Mouse (Mus musculus) erythroblast, embryonic 14.5 days (primary cell): ENCODE measurements around the gene Tmem82. TPM values are rescaled to one million over a fixed set of nuclear protein-coding genes. Genes with fewer than 3 reads are reported as not detected.

Experiments used
- H3K27me3 ChIP-seq: 2 replicates; pipeline ENCODE4 v1.6.1; 2012; ENCODE audit warnings: inconsistent platforms; ENCODE audit not compliant: control insufficient read depth
- H3K36me3 ChIP-seq: 2 replicates; pipeline ENCODE4 v1.6.1; 2012; ENCODE audit warnings: mild to moderate bottlenecking, inconsistent platforms; ENCODE audit not compliant: control insufficient read depth
- H3K4me1 ChIP-seq: 2 replicates; pipeline ENCODE4 v1.6.1; 2012; ENCODE audit warnings: inconsistent platforms; ENCODE audit not compliant: control insufficient read depth
- H3K4me3 ChIP-seq: replicated peaks from 2 replicates; pipeline ENCODE3; 2012; ENCODE audit warnings: moderate library complexity, mild to moderate bottlenecking, inconsistent platforms
- H3K9me3 ChIP-seq: 2 replicates; pipeline ENCODE4 v1.6.1; 2012; ENCODE audit warnings: low read length, inconsistent platforms, mixed read lengths; ENCODE audit not compliant: control insufficient read depth
- GATA1 ChIP-seq: IDR thresholded peaks from 2 replicates; pipeline ENCODE4 v1.6.1; 2012; ENCODE audit warnings: low read length, inconsistent platforms, mixed read lengths
- TAL1 ChIP-seq: IDR thresholded peaks from 3 replicates; pipeline ENCODE4 v1.6.1; 2012; ENCODE audit warnings: low read length, inconsistent platforms, mixed read lengths
- polyA plus RNA-seq: library from polyadenylated mRNA; stranded (reverse); fragments of >175 nt; gene quantifications from 2 replicates; pipeline ENCODE4 v1.2.3, GENCODE M21; 2012

Tmem82 gene
- polyA plus RNA-seq, result 0.03 TPM in 1 of 2 replicates, not detected in the other

- peaks cover 8% of the 10 kb centered on the region for H3K27me3 ChIP-seq
- no peak for TF ChIP-seq GATA1
- TF ChIP-seq TAL1, result no peak
- H3K4me3 ChIP-seq, result peak within 1 kb of the TSS; percentile 55
- no peaks in the 10 kb centered on the region for H3K36me3 ChIP-seq
- H3K4me1 ChIP-seq, result peaks cover 17% of the 10 kb centered on the region
- no peaks in the 10 kb centered on the region for H3K9me3 ChIP-seq
Observed at GRCm38 (mm10) chr4:141618565-141619243, at the start of gene Tmem82. Gene Tmem82, minus strand, starts transcription at chr4:141618633.

DNA sequence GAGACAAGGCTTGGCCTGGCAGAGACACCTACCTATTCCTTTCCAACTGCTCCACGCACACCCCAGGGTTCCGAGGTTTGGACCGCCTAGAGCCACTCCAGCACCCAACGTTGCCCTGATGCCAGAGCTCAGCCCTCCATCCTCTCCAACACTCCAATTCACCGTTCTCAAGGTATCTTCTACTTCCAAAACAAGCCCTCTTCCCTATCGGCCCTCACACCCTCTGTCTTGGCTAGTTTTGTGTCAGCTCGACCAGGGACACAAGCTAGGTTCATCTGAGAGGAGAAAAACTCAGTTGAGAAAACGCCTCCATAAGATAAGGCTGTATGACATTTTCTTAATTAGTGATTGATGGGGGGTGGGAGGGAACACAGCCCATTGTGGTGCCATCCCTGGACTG is 46.4 kb upstream of the Tmem82 start, which contains the start of gene Plekhm2:
Gene Plekhm2 (minus strand): TSS at position 101 of the 400 bp plus-strand sequence.
- TF ChIP-seq TAL1 (no peak), GATA1 (no peak)
- peaks cover 24% of the 10 kb centered on the region for H3K4me1 ChIP-seq
- no peaks in the 10 kb centered on the region for H3K9me3 ChIP-seq
- peak within 1 kb of the TSS; percentile 80 for H3K4me3 ChIP-seq
- H3K27me3 ChIP-seq, result peaks cover 20% of the 10 kb centered on the region
- H3K36me3 ChIP-seq, result peaks cover 15% of the 10 kb centered on the region

DNA sequence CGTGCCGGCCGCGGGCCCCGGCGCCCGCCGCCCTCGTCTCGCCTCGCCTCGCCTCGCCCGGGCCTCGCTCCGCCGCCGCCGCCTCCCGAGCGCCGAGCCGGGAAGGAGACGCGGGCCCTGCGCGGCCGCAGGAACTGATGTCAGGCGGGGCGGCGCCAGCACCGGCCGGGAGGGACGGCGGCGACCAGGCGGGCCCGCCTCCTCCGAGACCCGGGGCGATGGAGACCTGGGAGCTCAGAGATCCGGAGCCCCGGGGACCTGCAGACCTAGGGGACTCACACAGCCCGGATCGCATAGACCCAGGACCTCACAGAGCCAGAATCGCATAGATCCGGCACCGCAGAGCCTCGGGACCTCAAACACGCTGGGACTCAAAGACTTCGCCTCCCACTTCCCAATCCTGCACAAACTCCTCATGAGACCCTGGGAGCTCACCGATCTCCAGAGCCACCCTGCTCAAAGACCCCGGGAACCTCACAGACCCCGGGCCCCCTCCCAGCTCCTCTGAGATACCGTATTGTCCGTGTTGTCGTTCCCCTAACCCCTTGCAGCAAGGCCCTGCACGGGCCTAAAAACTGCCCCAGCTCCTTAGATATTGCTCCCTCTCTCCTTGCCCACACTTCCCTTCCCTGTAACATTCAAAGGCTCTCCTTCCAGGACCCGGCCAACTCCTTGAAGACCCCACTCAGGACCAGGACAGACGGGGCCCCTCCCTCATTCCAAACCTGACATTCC is 45.7 kb upstream of the Tmem82 start:
- TF ChIP-seq GATA1 (no peak), TAL1 (no peak)
- peaks cover 20% of the 10 kb centered on the region for H3K27me3 ChIP-seq
- peaks cover 19% of the 10 kb centered on the region for H3K36me3 ChIP-seq
- H3K4me1 ChIP-seq, result peaks cover 24% of the 10 kb centered on the region
- H3K9me3 ChIP-seq, result no peaks in the 10 kb centered on the region
- peak overlapping the region; percentile 80 for H3K4me3 ChIP-seq

DNA sequence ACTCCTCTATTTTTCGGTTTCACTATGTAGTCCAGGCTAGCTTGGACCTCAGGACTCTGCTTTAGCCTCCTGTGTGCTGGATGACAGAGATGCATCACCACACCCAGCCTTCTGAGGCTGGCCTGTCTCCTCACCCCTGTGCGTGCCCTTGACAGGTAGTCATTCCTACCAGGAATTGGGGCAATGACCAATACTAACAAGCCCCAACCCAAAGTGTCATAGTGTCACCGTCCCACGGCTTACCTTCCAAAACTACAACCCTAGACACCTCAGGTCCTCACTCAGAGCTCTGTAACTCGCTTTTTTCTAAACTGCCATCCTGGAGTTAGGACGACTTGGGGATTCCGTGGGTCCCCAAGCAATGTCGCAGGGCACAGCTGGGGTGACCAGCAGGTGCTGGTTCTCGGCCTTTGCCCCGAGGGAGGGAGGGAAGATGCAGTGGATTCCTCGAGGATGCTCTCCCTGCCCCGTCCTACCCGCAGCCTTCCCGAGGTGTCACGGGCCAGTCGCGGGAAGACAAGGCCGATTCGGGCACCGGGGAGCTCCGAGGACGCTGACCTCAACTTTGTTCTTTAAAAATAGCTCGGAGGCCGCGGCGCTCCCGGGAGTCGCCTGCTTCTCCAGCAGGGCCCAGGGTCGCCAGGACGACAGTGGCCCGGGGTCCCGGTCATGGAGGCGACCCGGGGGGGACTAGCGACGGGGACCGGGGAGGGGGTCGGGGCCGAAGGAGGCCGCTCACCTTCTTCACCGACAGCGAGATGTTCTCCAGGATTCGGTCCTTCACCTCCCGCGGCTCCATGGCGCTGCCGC is 44.9 kb upstream of the Tmem82 start:
- Histone ChIP-seq H3K9me3 (no peaks in the 10 kb centered on the region), H3K36me3 (peaks cover 23% of the 10 kb centered on the region), H3K27me3 (peaks cover 20% of the 10 kb centered on the region), H3K4me1 (peaks cover 24% of the 10 kb centered on the region), H3K4me3 (peak overlapping the region; percentile 80)
- TF ChIP-seq GATA1, result no peak
- no peak for TF ChIP-seq TAL1

- no peaks in the 10 kb centered on the region for H3K9me3 ChIP-seq
- H3K27me3 ChIP-seq, result peaks cover 13% of the 10 kb centered on the region
- TF ChIP-seq GATA1 (no peak), TAL1 (no peak)
- peaks cover 27% of the 10 kb centered on the region for H3K36me3 ChIP-seq
- H3K4me3 ChIP-seq, result no peak overlapping the region
- peaks cover 25% of the 10 kb centered on the region for H3K4me1 ChIP-seq
Observed at GRCm38 (mm10) chr4:141660884-141661283, 42.5 kb upstream of the Tmem82 start.

DNA sequence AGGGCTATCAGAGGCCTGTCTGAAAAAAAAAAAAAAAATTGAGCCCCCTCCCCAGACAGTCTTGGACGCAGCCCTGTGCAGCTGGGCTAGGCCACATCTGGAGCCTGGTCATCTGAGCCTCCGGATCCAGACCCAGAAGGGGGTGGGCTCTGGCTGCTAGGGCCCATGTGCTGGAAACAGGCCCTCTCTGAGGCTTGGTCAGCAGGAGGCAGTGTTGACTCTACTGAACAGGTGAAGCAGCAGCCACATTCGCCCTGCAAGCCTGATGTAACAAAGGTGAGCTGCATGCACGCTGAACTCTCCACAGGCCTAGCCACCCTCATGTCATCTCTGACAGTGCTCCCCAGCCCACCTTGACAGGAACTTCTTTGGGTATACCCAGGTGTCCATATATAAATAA is 41.3 kb upstream of the Tmem82 start:
- TF ChIP-seq TAL1 (no peak), GATA1 (no peak)
- no peaks in the 10 kb centered on the region for H3K9me3 ChIP-seq
- peaks cover 21% of the 10 kb centered on the region for H3K4me1 ChIP-seq

GRCm38 (mm10) chr4:141658846-141659484 is 40.5 kb upstream of the Tmem82 start:
- TF ChIP-seq TAL1, result no peak
- no peak for TF ChIP-seq GATA1
- no peaks in the 10 kb centered on the region for H3K9me3 ChIP-seq
- peaks cover 13% of the 10 kb centered on the region for H3K4me1 ChIP-seq
- no peaks in the 10 kb centered on the region for H3K27me3 ChIP-seq
- H3K4me3 ChIP-seq, result no peak overlapping the region
- H3K36me3 ChIP-seq, result peaks cover 29% of the 10 kb centered on the region

More for the DNA sequence above, 41.3 kb upstream of the Tmem82 start:
- Histone ChIP-seq H3K4me3 (no peak overlapping the region), H3K36me3 (peaks cover 27% of the 10 kb centered on the region), H3K27me3 (peaks cover 2% of the 10 kb centered on the region; the same call in 1 of the 2 replicates)

DNA sequence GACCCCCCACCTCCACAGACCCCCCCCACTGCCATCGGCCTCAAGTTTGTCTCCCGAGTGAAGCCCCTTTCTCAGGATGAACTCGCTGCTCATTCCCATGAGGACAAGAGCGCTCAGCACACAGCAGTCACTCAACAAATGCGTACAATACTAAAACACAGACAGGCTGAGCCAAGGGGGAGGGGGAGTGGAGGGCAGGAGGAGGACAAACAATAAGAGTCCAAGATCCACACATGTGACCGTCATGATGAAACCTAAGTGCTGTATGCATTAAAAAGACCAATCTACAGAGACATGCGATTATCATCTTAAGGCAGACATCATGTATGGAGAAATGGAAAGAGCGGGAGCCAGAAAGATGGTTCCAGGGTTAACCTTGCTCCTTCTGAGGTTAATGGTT is 38.5 kb upstream of the Tmem82 start:
- no peaks in the 10 kb centered on the region for H3K9me3 ChIP-seq
- no peaks in the 10 kb centered on the region for H3K27me3 ChIP-seq
- TF ChIP-seq TAL1 (no peak), GATA1 (no peak)
- peaks cover 42% of the 10 kb centered on the region for H3K36me3 ChIP-seq
- H3K4me3 ChIP-seq, result no peak overlapping the region
- H3K4me1 ChIP-seq, result peaks cover 1% of the 10 kb centered on the region
